Mouse (Mus musculus) cerebellum, adult 18-20 months (tissue): ENCODE data around the gene Celf5.

Experiments used
- DNase-seq, 2 experiments: peaks; one replicate each; pipeline ENCODE4 v3.0.0; 2021

The Celf5 gene

GRCm38 (mm10) chr10:81425236-81425850 lies 57.2 kb downstream of the Celf5 start:
- peak; percentile 65 to 71 for DNase-seq

- peak; percentile 91 to 92 for DNase-seq
Measured at GRCm38 (mm10) chr10:81424246-81425051, 58.1 kb downstream of the Celf5 start.

- DNase-seq = peak in 1 of 2 experiments; percentile 19
Measured at GRCm38 (mm10) chr10:81423476-81424245, 58.8 kb downstream of the Celf5 start.

- peak; percentile 6 to 19 for DNase-seq
Measured at GRCm38 (mm10) chr10:81422661-81423217, 59.8 kb downstream of the Celf5 start.

- peak; percentile 14 to 23 for DNase-seq
Measured at GRCm38 (mm10) chr10:81422191-81422590, 60.3 kb downstream of the Celf5 start.

- no peak for DNase-seq
Measured at GRCm38 (mm10) chr10:81421797-81422100, 60.8 kb downstream of the Celf5 start.

GRCm38 (mm10) chr10:81421041-81421796 lies 61.3 kb downstream of the Celf5 start:
- peak; percentile 6 to 26 for DNase-seq

- peak; percentile 64 for DNase-seq
Measured at GRCm38 (mm10) chr10:81420191-81420767, 62.2 kb downstream of the Celf5 start.

GRCm38 (mm10) chr10:81419111-81419928 lies 63.2 kb downstream of the Celf5 start:
- DNase-seq = peak; percentile 6 to 19

- peak; percentile 12 to 16 for DNase-seq
Measured at GRCm38 (mm10) chr10:81418216-81419070, 64.1 kb downstream of the Celf5 start.

GRCm38 (mm10) chr10:81417227-81418215 lies 65.0 kb downstream of the Celf5 start:
- no peak for DNase-seq

GRCm38 (mm10) chr10:81416581-81417226 lies 65.8 kb downstream of the Celf5 start:
- DNase-seq = peak; percentile 91 to 96

GRCm38 (mm10) chr10:81415549-81416310 lies 66.8 kb downstream of the Celf5 start:
- DNase-seq = no peak

GRCm38 (mm10) chr10:81415146-81415545 lies 67.4 kb downstream of the Celf5 start:
- DNase-seq = no peak

- no peak for DNase-seq
Measured at GRCm38 (mm10) chr10:81414682-81415081, 67.8 kb downstream of the Celf5 start.

- DNase-seq = peak; percentile 76 to 88
Measured at GRCm38 (mm10) chr10:81413310-81414261, 68.9 kb downstream of the Celf5 start.
